Mouse (Mus musculus) small intestine, adult 2 months (tissue): ENCODE data around the gene Plrg1.

Source experiments
- CTCF ChIP-seq: fragments of 200-500 bp; IDR thresholded peaks from 2 replicates; pipeline ENCODE4 v1.5.1; 2012; ENCODE audit warnings: low read depth, mild to moderate bottlenecking, control low read depth, inconsistent platforms, low read length, moderate library complexity, mixed read lengths; ENCODE audit not compliant: insufficient replicate concordance, insufficient read length; ENCODE audit errors: extremely low read depth
- POLR2A ChIP-seq: fragments of 200-500 bp; IDR thresholded peaks from 2 replicates; pipeline ENCODE4 v1.6.1; 2012; ENCODE audit warnings: low read depth, mild to moderate bottlenecking, control low read depth, inconsistent platforms, low read length, moderate library complexity

DNA sequence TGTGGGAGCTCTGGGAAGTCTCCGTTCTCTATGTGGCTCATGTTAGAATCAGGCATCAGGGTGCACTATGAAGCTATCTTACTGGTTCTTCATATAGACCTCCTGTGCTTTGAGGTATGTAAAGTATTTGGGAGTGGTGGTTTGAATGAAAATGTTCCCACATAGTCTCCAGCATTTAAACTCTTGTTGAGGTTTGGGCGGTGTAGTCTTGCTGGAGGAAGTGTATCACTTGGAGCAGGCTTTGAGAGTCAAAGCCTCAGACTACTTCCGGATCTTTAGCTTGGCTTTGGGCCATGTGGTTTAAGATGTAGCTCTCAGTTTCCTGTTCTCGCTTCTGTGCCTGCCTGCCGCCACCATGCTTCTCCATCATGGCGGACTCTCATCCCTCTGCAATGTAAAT, 47.0 kb downstream of the Plrg1 start:
- no peak for TF ChIP-seq CTCF
- no peak for TF ChIP-seq POLR2A
